Mouse (Mus musculus) CD4-positive, CD25-positive, alpha-beta regulatory T cell, adult 4 months (primary cell): ENCODE measurements around the gene Hdgf. TPM values are rescaled to one million over a fixed set of nuclear protein-coding genes. Genes with fewer than 3 reads are reported as not detected.

Experiments used
- ATAC-seq: one replicate; pipeline ENCODE4 v1.8.0; 2017
- polyA plus RNA-seq, 2 experiments: library from polyadenylated mRNA; unstranded; fragments of 100-300 nt; shearing (Covaris generic); gene quantifications; one replicate each; pipeline ENCODE4 v1.2.1; 2017

The Hdgf gene
- polyA plus RNA-seq, 2 experiments from 2014 or later = 36.0 to 43.7 TPM

GRCm38 (mm10) chr3:87946541-87946860, 40.4 kb downstream of the Hdgf start:
- no peak for ATAC-seq

GRCm38 (mm10) chr3:87947056-87947810, 41.1 kb downstream of the Hdgf start:
- ATAC-seq = no peak

- no peak for ATAC-seq
Observed at GRCm38 (mm10) chr3:87947811-87948199, 41.7 kb downstream of the Hdgf start.

- ATAC-seq = no peak
Observed at GRCm38 (mm10) chr3:87948378-87949265, 42.5 kb downstream of the Hdgf start, which contains the start of gene Crabp2. Crabp2 (plus strand) TSS chr3:87948666.

GRCm38 (mm10) chr3:87949266-87949954, 43.3 kb downstream of the Hdgf start:
- ATAC-seq = no peak

- no peak for ATAC-seq
Observed at GRCm38 (mm10) chr3:87949955-87950515, 43.9 kb downstream of the Hdgf start.

- no peak for ATAC-seq
Observed at GRCm38 (mm10) chr3:87951946-87952345, 45.8 kb downstream of the Hdgf start.

GRCm38 (mm10) chr3:87952440-87952839, 46.3 kb downstream of the Hdgf start:
- no peak for ATAC-seq

- ATAC-seq = no peak
Observed at GRCm38 (mm10) chr3:87958056-87958455, 51.9 kb downstream of the Hdgf start.

GRCm38 (mm10) chr3:87958476-87958875, 52.4 kb downstream of the Hdgf start:
- ATAC-seq = no peak

- ATAC-seq = no peak
Observed at GRCm38 (mm10) chr3:87958967-87959366, 52.8 kb downstream of the Hdgf start.

GRCm38 (mm10) chr3:87959371-87959770, 53.2 kb downstream of the Hdgf start:
- no peak for ATAC-seq

GRCm38 (mm10) chr3:87960191-87960585, 54.1 kb downstream of the Hdgf start:
- no peak for ATAC-seq

GRCm38 (mm10) chr3:87960586-87961191, 54.6 kb downstream of the Hdgf start:
- ATAC-seq = peak; percentile 97

Other genes starting within 250 kb of the Hdgf start
- gene Lrrc71, start 157.7 kb upstream of the Hdgf start, polyA plus RNA-seq = 1 to 10 TPM; 1.3 to 1.8 TPM
- gene Ntrk1, start 111.2 kb upstream of the Hdgf start, polyA plus RNA-seq = not detected
- gene Insrr, start 109.4 kb upstream of the Hdgf start, polyA plus RNA-seq = 1 to 10 TPM in 1 of 2 experiments, under 1 TPM in 1; 0.17 to 1.6 TPM
- 10 to 100 TPM; 57.3 to 93.7 TPM for gene Pear1, start 82.0 kb upstream of the Hdgf start, polyA plus RNA-seq
- gene Sh2d2a, start 59.6 kb upstream of the Hdgf start, polyA plus RNA-seq = 100 to 1,000 TPM; 213 to 324 TPM
- gene Prcc, start 20.7 kb upstream of the Hdgf start, polyA plus RNA-seq = 1 to 10 TPM; 3.8 to 6.0 TPM
- 100 to 1,000 TPM; 169 TPM for gene Mrpl24, start 13.2 kb downstream of the Hdgf start, polyA plus RNA-seq
- 10 to 100 TPM in 1 of 2 experiments, 1 to 10 TPM in 1; 8.5 to 15.1 TPM for gene Isg20l2, start 24.0 kb downstream of the Hdgf start, polyA plus RNA-seq
- 10 to 100 TPM; 24.4 to 28.2 TPM for gene Rrnad1, start 24.4 kb downstream of the Hdgf start, polyA plus RNA-seq
- gene Crabp2, start 42.3 kb downstream of the Hdgf start, polyA plus RNA-seq = not detected
- gene Nes, start 64.8 kb downstream of the Hdgf start, polyA plus RNA-seq = not detected
- not detected for gene Bcan, start 93.9 kb downstream of the Hdgf start, polyA plus RNA-seq
- gene Hapln2, start 121.3 kb downstream of the Hdgf start, polyA plus RNA-seq = under 1 TPM in 1 of 2 experiments, not detected in 1; 0.17 TPM
- 10 to 100 TPM; 33.8 to 36.0 TPM for gene Gpatch4, start 136.8 kb downstream of the Hdgf start, polyA plus RNA-seq
- gene Naxe, start 152.2 kb downstream of the Hdgf start, polyA plus RNA-seq = 10 to 100 TPM; 67.4 to 72.4 TPM
- not detected for gene Ttc24, start 172.0 kb downstream of the Hdgf start, polyA plus RNA-seq
- 1 to 10 TPM in 1 of 2 experiments, under 1 TPM in 1; 0.75 to 1.5 TPM for gene Iqgap3, start 175.7 kb downstream of the Hdgf start, polyA plus RNA-seq
- 10 to 100 TPM; 30.9 to 36.1 TPM for gene Mef2d, start 236.1 kb downstream of the Hdgf start, polyA plus RNA-seq